Mouse (Mus musculus): Measurements from ENCODE around the gene Cryba2. TPM values are rescaled to one million over a fixed set of nuclear protein-coding genes. Genes with fewer than 3 reads are reported as not detected.

Gene Cryba2
- total RNA-seq, 2 experiments from 2014 or later, result 0.56 TPM; not detected in 1

- DNase-seq, result no peak
Observed at GRCm38 (mm10) chr1:74884196-74885141, 8.5 kb downstream of the Cryba2 start.

GRCm38 (mm10) chr1:74883441-74883840 lies 9.5 kb downstream of the Cryba2 start:
- DNase-seq, result no peak

DNA sequence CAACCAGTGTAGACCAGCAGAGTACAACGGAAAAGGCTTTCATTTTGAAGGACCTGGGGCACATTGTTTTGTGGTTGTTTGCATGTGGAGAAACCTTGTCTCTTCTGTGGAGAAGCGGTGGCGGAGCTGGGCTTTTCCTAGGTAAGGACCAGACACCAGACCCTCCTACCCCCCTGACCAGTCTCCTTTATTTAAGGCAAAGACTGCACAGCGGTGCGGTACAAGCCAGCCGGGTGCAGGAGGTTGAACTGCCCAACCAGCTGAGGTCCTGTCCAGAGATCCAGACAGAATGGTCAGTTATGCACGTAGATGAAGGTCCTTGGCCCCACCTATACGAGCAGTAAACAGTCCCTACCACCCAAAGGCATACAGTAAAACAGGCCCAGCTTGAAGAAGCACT lies 10.1 kb downstream of the Cryba2 start:
- no peak for DNase-seq

DNA sequence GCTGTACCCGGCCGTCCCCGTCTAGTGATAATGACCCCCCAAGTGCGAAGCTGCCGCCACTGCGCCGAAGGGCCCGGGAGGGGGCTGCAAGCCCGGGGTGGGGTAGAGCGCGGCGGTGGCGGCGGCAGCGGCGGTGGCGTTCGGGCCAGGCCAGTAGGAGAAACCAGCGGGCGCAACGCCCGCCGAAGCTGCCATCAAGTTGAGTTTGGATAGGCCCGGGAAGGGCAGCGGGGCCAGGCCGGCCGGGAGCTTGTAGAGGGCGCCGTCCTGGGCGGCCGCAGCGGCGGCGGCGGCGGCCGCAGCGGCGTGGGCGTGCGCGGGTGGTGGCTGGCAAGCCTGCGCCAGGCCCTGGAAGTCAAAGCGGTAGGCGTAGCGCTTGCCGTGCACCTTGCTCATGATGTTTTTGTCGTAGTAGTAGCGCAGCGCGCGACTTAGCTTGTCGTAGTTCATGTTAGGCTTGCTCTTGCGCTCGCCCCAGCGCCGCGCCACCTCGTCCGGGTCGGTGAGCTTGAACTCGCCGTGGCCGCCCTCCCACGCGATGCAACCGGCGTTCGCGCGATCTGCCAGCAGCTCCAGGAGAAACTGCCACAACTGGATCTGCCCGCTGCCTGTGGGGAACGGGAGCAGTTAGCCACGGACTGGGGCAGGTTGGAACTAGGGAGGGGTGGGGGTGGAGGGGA lies 10.7 kb downstream of the Cryba2 start:
- peak; percentile 29 to 31 for DNase-seq

GRCm38 (mm10) chr1:74880785-74881360 lies 12.1 kb downstream of the Cryba2 start:
- DNase-seq, result peak; percentile 76 to 83

DNA sequence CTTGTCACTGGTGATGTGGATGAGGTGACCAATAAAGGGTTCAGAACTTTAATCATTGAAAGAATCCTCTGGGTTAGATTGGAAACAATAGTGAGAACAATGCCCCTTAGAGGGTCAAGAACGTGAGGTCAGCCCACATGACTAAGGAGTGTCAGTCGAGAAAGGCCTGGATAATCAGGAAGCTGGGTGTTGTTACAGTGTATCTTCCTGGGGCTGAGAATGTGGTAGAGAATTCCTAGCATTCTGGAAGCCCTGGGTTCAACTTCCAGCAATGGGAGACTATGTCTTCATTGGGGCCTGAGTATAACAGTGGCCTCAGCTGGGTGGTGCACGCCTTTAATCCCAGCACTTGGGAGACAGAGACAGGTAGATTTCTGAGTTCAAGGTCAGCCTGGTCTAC lies 15.7 kb downstream of the Cryba2 start:
- no peak for DNase-seq

GRCm38 (mm10) chr1:74872218-74872617 lies 20.7 kb downstream of the Cryba2 start:
- no peak for DNase-seq

- no peak for DNase-seq
Observed at GRCm38 (mm10) chr1:74861783-74862182, 31.2 kb downstream of the Cryba2 start.

GRCm38 (mm10) chr1:74859223-74859984 lies 33.5 kb downstream of the Cryba2 start:
- no peak for DNase-seq

GRCm38 (mm10) chr1:74858805-74859204 lies 34.1 kb downstream of the Cryba2 start:
- DNase-seq, result no peak

GRCm38 (mm10) chr1:74858171-74858719 lies 34.7 kb downstream of the Cryba2 start:
- peak; percentile 82 to 83 for DNase-seq

DNA sequence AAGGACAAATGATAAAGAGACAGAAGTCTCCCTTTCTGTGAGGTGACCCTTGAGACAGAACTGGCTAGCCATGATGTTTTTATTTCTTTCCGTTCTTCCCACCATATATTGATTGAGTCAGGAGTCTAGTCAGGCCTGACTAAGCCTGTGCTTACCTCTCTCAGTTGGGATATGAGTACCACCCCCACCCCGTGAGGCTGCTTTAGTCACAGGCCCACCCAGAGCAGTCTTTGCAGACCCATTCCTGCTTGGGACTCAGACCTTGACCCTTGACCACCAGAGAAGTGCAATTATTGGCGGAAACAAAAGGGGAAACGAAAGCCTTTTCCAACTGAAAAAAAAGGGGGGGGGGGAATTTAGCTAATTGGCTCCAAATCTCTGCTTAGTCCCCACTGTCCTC lies 35.3 kb downstream of the Cryba2 start:
- no peak for DNase-seq

DNA sequence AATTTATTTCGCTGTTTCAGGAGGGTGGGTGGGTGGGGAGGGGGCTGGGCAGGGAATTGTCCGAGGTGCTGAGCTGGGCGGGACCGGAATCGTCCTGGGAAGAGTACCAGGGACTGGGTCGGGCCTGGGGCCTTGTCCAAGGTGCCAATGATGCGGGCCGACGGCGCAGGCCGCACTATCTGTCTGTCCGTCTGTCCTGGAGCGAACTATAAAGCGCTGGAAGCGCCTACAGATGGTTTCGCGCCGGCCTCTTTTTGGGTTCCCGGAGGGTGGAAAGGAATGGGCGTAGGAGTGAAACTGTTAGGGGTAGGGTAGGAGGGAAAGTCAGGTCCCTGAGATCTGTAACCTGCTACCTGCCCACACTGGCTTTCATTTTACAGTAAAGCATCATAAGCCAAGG lies 35.7 kb downstream of the Cryba2 start:
- DNase-seq, result no peak

DNA sequence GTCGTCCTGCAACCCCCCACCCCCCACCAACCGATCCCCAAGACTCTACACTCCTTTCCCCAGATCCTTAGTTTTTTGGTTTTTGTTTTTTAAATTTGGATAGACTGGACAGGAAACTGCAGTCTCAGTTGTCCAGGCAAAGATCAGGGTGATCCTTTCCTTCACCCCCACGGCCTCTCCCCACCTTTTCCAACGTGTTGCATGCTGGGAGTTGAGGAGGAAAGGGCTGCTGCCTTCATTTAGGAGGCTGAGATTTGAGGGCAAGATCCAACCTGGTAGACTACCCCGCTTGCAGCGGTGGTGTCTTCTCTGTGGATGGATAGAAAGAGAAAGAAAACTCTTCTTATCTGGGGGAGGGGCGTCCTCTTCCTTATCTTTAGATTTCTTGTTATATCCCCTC lies 36.2 kb downstream of the Cryba2 start:
- DNase-seq, result no peak

GRCm38 (mm10) chr1:74856439-74856720 lies 36.6 kb downstream of the Cryba2 start:
- no peak for DNase-seq

GRCm38 (mm10) chr1:74855651-74856438 lies 37.1 kb downstream of the Cryba2 start:
- DNase-seq, result peak in 1 of 2 experiments; percentile 7

DNA sequence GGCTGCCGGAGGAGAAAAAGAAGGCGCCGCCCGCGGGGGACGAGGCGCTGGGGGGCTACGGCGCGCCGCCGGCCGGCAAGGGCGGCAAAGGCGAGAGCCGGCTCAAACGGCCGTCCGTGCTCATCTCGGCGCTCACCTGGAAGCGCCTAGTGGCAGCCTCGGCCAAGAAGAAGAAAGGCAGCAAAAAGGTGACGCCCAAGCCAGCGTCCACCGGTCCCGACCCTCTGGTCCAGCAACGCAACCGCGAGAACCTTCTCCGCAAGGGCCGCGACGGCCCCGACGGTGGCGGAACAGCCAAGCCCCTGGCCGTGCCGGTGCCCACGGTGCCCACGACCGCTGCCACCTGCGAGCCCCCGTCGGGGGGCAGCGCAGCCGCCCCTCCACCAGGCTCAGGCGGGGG lies 37.8 kb downstream of the Cryba2 start:
- peak in 1 of 2 experiments; percentile 8 for DNase-seq

GRCm38 (mm10) chr1:74854306-74855056 lies 38.5 kb downstream of the Cryba2 start, which contains the start of gene Cdk5r2:
Gene Cdk5r2, plus strand, starts transcription at chr1:74854934.
- peak; percentile 85 to 89 for DNase-seq

DNA sequence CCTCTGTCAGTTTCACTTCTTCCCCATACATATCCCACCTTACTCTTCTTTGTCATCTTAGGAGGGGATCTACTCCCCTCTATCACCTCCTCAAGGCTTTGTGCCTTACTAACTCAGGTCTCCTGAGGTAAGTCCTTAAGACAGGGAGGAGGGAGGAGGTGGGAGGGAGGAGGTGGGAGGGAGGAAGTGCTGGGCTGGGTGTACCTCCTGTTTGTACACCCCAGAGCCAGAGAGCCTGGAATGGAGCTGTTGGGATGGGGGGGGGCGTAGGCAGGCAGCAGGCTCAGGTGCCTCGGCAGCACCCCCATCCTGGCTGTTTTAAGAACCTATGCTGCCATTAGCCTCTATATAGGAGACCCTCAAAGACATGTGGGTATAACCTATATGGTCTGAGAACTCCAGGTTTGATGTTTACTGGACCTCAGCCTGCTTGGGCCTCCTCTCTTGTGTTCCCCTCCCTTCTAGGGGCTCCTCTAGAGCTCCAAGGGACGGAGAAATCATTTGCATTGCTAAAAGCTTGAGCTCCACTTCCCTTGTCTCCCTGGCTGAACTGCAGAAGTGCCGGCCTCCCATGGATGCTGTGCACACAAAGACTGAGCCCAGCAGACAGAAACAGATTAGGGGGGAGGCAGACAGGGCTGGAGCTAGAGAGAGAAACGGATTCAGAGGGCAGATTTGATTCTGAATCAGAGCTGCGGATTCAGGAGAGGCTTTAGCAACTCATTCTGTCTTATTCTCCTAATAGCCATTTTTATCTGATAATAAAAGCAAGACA lies 41.8 kb downstream of the Cryba2 start:
- DNase-seq, result no peak

DNA sequence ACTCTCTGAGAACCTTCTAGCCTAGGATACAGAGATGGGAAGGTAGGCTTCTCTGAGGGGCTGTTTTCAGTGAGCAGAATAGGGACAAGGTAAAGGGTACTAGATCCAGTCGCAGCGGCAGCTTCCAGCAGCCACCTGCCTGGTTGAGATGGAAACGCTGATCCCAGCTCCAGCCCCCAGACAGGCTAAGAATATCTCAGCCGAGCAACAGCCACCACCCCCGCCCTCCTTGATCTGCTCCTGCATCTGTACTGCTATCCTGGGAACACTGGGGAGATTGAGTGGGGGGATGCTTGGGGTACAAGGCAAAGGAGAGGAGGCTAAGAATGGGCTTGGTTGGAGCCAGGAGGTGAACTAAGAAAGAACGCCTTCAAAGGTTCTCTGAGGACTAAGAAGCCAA lies 42.7 kb downstream of the Cryba2 start:
- no peak for DNase-seq

All from adrenal gland, postnatal 36 days (tissue).